Mouse (Mus musculus): ENCODE measurements at regions not wholly inside any gene's neighbourhood (a gene's known extent, or its start where the extent isn't known, plus 50 kb on each side); places are given as distances from the start of the nearest gene placed in this dataset.

GRCm38 (mm10) chr16:49529060-49529459, 170.0 kb upstream of the Ift57 start:
- TF ChIP-seq POLR2A (IDR thresholded peaks at IDR 0.05; ENCODE audit: low read depth, low read length) (no peak), CTCF (conservative IDR thresholded peaks at IDR 0.05; ENCODE audit: insufficient read depth, insufficient read length, low read depth, low read length) (peak; percentile 15; the same call in 1 of the 2 replicates)
- peak; percentile 38 for DNase-seq
- Histone ChIP-seq H3K27ac (ENCODE audit: insufficient read depth, low read depth, low read length) (no peak overlapping the region), H3K27me3 (replicated peaks; ENCODE audit: control insufficient read depth, insufficient read depth, low read length) (no peaks in the 10 kb centered on the region), H3K36me3 (ENCODE audit: control insufficient read depth, insufficient read depth, low read length) (no peaks in the 10 kb centered on the region), H3K4me1 (ENCODE audit: control insufficient read depth, insufficient read depth, low read length) (peaks cover 5% of the 10 kb centered on the region; the same call in 1 of the 2 replicates), H3K4me3 (ENCODE audit: insufficient read depth, low read depth, low read length) (no peak overlapping the region)
- 66% methylated on average over 2 of the region's 2 CpGs for WGBS

GRCm38 (mm10) chr16:49530051-49530450, 169.0 kb upstream of the Ift57 start:
- TF ChIP-seq POLR2A (IDR thresholded peaks at IDR 0.05; ENCODE audit: low read depth, low read length) (no peak), CTCF (conservative IDR thresholded peaks at IDR 0.05; ENCODE audit: insufficient read depth, insufficient read length, low read depth, low read length) (no peak)
- DNase-seq, result no peak
- 70% methylated on average over 5 of the region's 5 CpGs for WGBS

DNA sequence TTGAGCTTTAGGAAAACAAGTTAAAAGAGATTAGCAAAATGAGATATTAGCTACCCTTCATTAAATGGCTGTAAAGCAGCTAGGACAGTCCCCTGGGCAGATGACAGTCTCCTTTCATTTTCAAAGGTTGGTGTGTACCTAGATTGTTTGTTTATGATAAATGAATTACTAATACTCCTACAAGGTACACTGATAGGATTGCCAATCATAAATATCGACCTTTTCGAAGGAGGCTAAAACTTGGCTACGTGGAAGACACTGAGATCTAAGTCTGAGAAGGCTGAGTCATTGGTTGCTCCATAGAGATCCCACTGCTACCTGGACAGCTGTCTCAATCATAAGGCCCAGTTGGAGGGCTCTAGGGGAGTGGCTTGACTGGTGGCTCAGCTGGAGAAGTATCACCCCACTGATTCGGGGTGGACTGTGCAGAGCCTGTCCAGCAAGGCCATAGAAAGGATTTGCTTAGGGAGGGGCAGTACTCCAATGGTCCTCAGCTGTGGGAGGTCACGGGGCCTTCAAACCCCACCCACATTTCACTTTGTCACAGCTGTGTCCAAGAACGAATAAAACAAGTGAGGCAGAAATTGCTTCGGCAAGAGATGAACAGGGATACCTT, 166.9 kb upstream of the Ift57 start:
- H3K27me3 ChIP-seq (replicated peaks; ENCODE audit: control insufficient read depth, insufficient read depth, low read length), result no peaks in the 10 kb centered on the region
- no peak overlapping the region for H3K27ac ChIP-seq (ENCODE audit: insufficient read depth, low read depth, low read length)
- DNase-seq, result no peak
- H3K36me3 ChIP-seq (ENCODE audit: control insufficient read depth, insufficient read depth, low read length), result no peaks in the 10 kb centered on the region
- H3K4me3 ChIP-seq (ENCODE audit: insufficient read depth, low read depth, low read length), result no peak overlapping the region
- no peak for TF ChIP-seq CTCF (conservative IDR thresholded peaks at IDR 0.05; ENCODE audit: insufficient read depth, insufficient read length, low read depth, low read length)
- TF ChIP-seq POLR2A (IDR thresholded peaks at IDR 0.05; ENCODE audit: low read depth, low read length), result no peak
- peaks cover 5% of the 10 kb centered on the region; the same call in 1 of the 2 replicates for H3K4me1 ChIP-seq (ENCODE audit: control insufficient read depth, insufficient read depth, low read length)
- WGBS, result 81% methylated on average over 7 of the region's 7 CpGs

More at GRCm38 (mm10) chr16:49530051-49530450, 169.0 kb upstream of the Ift57 start:
- Histone ChIP-seq H3K4me3 (ENCODE audit: insufficient read depth, low read depth, low read length) (no peak overlapping the region), H3K27me3 (replicated peaks; ENCODE audit: control insufficient read depth, insufficient read depth, low read length) (no peaks in the 10 kb centered on the region), H3K27ac (ENCODE audit: insufficient read depth, low read depth, low read length) (no peak overlapping the region), H3K36me3 (ENCODE audit: control insufficient read depth, insufficient read depth, low read length) (no peaks in the 10 kb centered on the region), H3K4me1 (ENCODE audit: control insufficient read depth, insufficient read depth, low read length) (peaks cover 5% of the 10 kb centered on the region; the same call in 1 of the 2 replicates)

- WGBS, result 27% methylated on average over 4 of the region's 4 CpGs
- Histone ChIP-seq H3K27me3 (replicated peaks; ENCODE audit: control insufficient read depth, insufficient read depth, low read length) (no peaks in the 10 kb centered on the region), H3K27ac (ENCODE audit: insufficient read depth, low read depth, low read length) (no peak overlapping the region), H3K4me1 (ENCODE audit: control insufficient read depth, insufficient read depth, low read length) (peaks cover 5% of the 10 kb centered on the region; the same call in 1 of the 2 replicates), H3K36me3 (ENCODE audit: control insufficient read depth, insufficient read depth, low read length) (no peaks in the 10 kb centered on the region), H3K4me3 (ENCODE audit: insufficient read depth, low read depth, low read length) (no peak overlapping the region)
- TF ChIP-seq POLR2A (IDR thresholded peaks at IDR 0.05; ENCODE audit: low read depth, low read length) (no peak), CTCF (conservative IDR thresholded peaks at IDR 0.05; ENCODE audit: insufficient read depth, insufficient read length, low read depth, low read length) (no peak)
- DNase-seq, result peak; percentile 56
Observed at GRCm38 (mm10) chr16:49533498-49533998, 165.5 kb upstream of the Ift57 start.

- TF ChIP-seq POLR2A (IDR thresholded peaks at IDR 0.05; ENCODE audit: low read depth, low read length) (no peak), CTCF (conservative IDR thresholded peaks at IDR 0.05; ENCODE audit: insufficient read depth, insufficient read length, low read depth, low read length) (no peak)
- H3K4me3 ChIP-seq (ENCODE audit: insufficient read depth, low read depth, low read length), result no peak overlapping the region
- 63% methylated on average over 3 of the region's 3 CpGs for WGBS
Observed at GRCm38 (mm10) chr16:49550231-49550630, 148.8 kb upstream of the Ift57 start.

GRCm38 (mm10) chr16:49570031-49570430, 129.0 kb upstream of the Ift57 start:
- Histone ChIP-seq H3K4me3 (ENCODE audit: insufficient read depth, low read depth, low read length) (no peak overlapping the region), H3K4me1 (ENCODE audit: control insufficient read depth, insufficient read depth, low read length) (no peaks in the 10 kb centered on the region), H3K36me3 (ENCODE audit: control insufficient read depth, insufficient read depth, low read length) (no peaks in the 10 kb centered on the region), H3K27me3 (replicated peaks; ENCODE audit: control insufficient read depth, insufficient read depth, low read length) (no peaks in the 10 kb centered on the region), H3K27ac (ENCODE audit: insufficient read depth, low read depth, low read length) (no peak overlapping the region)
- TF ChIP-seq CTCF (conservative IDR thresholded peaks at IDR 0.05; ENCODE audit: insufficient read depth, insufficient read length, low read depth, low read length), result no peak
- no peak for TF ChIP-seq POLR2A (IDR thresholded peaks at IDR 0.05; ENCODE audit: low read depth, low read length)
- DNase-seq, result no peak
- 97% methylated on average over 2 of the region's 2 CpGs for WGBS

More at GRCm38 (mm10) chr16:49550231-49550630, 148.8 kb upstream of the Ift57 start:
- Histone ChIP-seq H3K27ac (ENCODE audit: insufficient read depth, low read depth, low read length) (no peak overlapping the region), H3K4me1 (ENCODE audit: control insufficient read depth, insufficient read depth, low read length) (no peaks in the 10 kb centered on the region), H3K36me3 (ENCODE audit: control insufficient read depth, insufficient read depth, low read length) (no peaks in the 10 kb centered on the region), H3K27me3 (replicated peaks; ENCODE audit: control insufficient read depth, insufficient read depth, low read length) (no peaks in the 10 kb centered on the region)
- DNase-seq, result no peak

DNA sequence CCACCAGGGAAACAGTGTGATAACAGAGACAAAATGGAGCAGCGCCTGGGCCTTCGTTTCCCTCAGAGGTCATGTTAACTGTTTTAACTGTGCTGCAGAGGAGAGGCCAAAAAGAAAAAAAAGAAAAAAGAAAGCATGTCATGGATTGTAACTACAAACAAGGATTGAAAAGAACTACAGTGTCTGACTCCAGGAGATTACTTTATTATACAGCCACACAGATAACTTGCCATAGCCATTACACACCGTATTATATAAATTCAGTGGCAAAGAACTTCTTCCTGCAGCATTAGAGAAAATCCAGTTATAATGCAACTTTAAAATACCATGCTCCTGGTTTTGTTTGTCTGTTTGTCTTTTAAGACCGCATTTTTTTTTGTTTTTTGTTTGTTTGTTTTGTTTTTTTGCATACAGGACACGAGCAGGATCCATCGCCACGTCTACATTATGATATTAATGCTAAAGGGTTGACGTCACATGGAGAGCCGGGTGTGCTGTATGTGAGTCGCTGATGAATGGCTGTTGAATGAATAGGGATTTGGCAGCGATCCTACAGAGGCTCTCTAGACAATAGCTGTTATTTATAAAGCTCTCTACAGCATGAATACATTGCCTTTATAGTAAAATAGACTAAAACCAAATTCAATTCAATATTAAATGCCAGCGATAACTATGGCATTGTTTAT, 126.4 kb upstream of the Ift57 start:
- Histone ChIP-seq H3K4me1 (ENCODE audit: control insufficient read depth, insufficient read depth, low read length) (no peaks in the 10 kb centered on the region), H3K4me3 (ENCODE audit: insufficient read depth, low read depth, low read length) (no peak overlapping the region), H3K27me3 (replicated peaks; ENCODE audit: control insufficient read depth, insufficient read depth, low read length) (no peaks in the 10 kb centered on the region), H3K36me3 (ENCODE audit: control insufficient read depth, insufficient read depth, low read length) (no peaks in the 10 kb centered on the region), H3K27ac (ENCODE audit: insufficient read depth, low read depth, low read length) (no peak overlapping the region)
- no peak for TF ChIP-seq CTCF (conservative IDR thresholded peaks at IDR 0.05; ENCODE audit: insufficient read depth, insufficient read length, low read depth, low read length)
- no peak for TF ChIP-seq POLR2A (IDR thresholded peaks at IDR 0.05; ENCODE audit: low read depth, low read length)
- no peak for DNase-seq
- whole genome bisulfite sequencing, result 77% methylated on average over 12 of the region's 12 CpGs

Data from kidney, adult 2 months (tissue).